Mouse (Mus musculus) heart, embryonic 15.5 days (tissue): ENCODE measurements around the gene Copa. TPM values are rescaled to one million over a fixed set of nuclear protein-coding genes. Genes with fewer than 3 reads are reported as not detected.

Experiments used
- ATAC-seq: fragments of 200-750 bp; cut with Nextera tagmentation; replicated peaks from 2 replicates; pipeline ENCODE4 v1.8.0; 2017; ENCODE audit warnings: low read depth, moderate TSS enrichment; ENCODE audit not compliant: insufficient number of reproducible peaks, insufficient read depth, low FRiP score
- H3K27ac ChIP-seq: fragments of 300-500 bp; sonication (generic); 2 replicates; pipeline ENCODE4 v1.5.1; 2015; ENCODE audit warnings: mild to moderate bottlenecking, inconsistent platforms
- H3K27me3 ChIP-seq: fragments of 300-500 bp; sonication (generic); 2 replicates; pipeline ENCODE4 v1.6.1; 2015; ENCODE audit warnings: inconsistent platforms
- H3K36me3 ChIP-seq: fragments of 300-500 bp; sonication (generic); 2 replicates; pipeline ENCODE4 v1.6.1; 2015; ENCODE audit warnings: mild to moderate bottlenecking, inconsistent platforms
- H3K4me1 ChIP-seq: fragments of 300-500 bp; sonication (generic); replicated peaks from 2 replicates; pipeline ENCODE4 v1.6.1; 2015; ENCODE audit warnings: inconsistent platforms
- H3K4me2 ChIP-seq: fragments of 300-500 bp; sonication (generic); 2 replicates; pipeline ENCODE4 v1.6.1; 2015; ENCODE audit warnings: inconsistent platforms, mild to moderate bottlenecking, moderate library complexity
- H3K4me3 ChIP-seq: fragments of 300-500 bp; sonication (generic); 2 replicates; pipeline ENCODE4 v1.5.1; 2015; ENCODE audit warnings: mild to moderate bottlenecking, inconsistent platforms
- H3K9ac ChIP-seq: fragments of 300-500 bp; sonication (generic); 2 replicates; pipeline ENCODE4 v1.6.1; 2015; ENCODE audit warnings: mild to moderate bottlenecking, inconsistent platforms
- H3K9me3 ChIP-seq: fragments of 300-500 bp; sonication (generic); replicated peaks from 2 replicates; pipeline ENCODE4 v1.6.1; 2016; ENCODE audit warnings: inconsistent platforms
- WGBS: fragments of 180-500 bp; shearing (Covaris S2); methylation state at CpG from one replicate; pipeline ENCODE4 v1.1.7; 2015; ENCODE audit warnings: mixed read lengths; 5-methylcytosine and 5-hydroxymethylcytosine counted together
- polyA plus RNA-seq: library from polyadenylated mRNA; unstranded; fragments of >200 nt; fragmentation: Nextera tagmentation; extraction: Ambion mirVana; gene quantifications from 2 replicates; pipeline ENCODE4 v1.2.1, GENCODE M21; 2015

Gene Copa
- polyA plus RNA-seq, 1 experiment from 2014 or later: 152 TPM

DNA sequence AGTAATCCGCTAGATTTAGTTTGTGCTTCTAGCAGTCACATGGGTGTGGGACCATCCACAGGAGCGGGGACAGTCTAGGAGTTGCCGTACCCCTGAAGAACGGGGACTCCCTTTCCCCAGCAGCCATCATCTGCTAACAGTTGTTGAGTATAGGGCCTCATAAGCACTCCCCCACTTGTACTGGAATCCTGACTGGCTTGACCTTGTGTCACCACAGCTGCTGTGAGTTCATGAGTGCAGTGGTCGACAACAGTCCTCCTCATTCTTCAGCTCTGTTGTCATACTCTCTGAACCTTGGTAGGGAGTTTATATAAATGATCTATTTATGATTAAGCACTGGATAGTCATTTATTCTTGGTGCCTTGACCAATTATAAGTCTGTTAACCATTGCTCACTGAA, 87.5 kb downstream of the Copa start:
- 90% methylated on average over 5 of the region's 5 CpGs for WGBS
- H3K4me3 ChIP-seq: no peak overlapping the region
- peaks cover 80% of the 10 kb centered on the region for H3K36me3 ChIP-seq
- H3K9ac ChIP-seq: no peak overlapping the region
- no peak for ATAC-seq
- H3K27me3 ChIP-seq: no peaks in the 10 kb centered on the region
- H3K4me1 ChIP-seq: peaks cover 6% of the 10 kb centered on the region; the same call in 1 of the 2 replicates
- no peak overlapping the region for H3K4me2 ChIP-seq
- no peaks in the 10 kb centered on the region for H3K9me3 ChIP-seq
- no peak overlapping the region for H3K27ac ChIP-seq

Other genes starting within 250 kb of the Copa start
- 1.6 and 4.0 TPM in 2 replicates for gene Cd84, start 242.8 kb upstream of the Copa start, polyA plus RNA-seq
- not detected in 2 replicates for gene Gm10521, start 186.9 kb upstream of the Copa start, polyA plus RNA-seq
- 0.59 and 8.1 TPM in 2 replicates for gene Slamf6, start 165.0 kb upstream of the Copa start, polyA plus RNA-seq
- gene Vangl2, start 54.1 kb upstream of the Copa start, polyA plus RNA-seq: 6.7 and 8.5 TPM in 2 replicates
- not detected in 2 replicates for gene Nhlh1, start 25.0 kb upstream of the Copa start, polyA plus RNA-seq
- 91.8 and 117 TPM in 2 replicates for gene Ncstn, start 266 bp downstream of the Copa start, polyA plus RNA-seq
- gene Pex19, start 44.2 kb downstream of the Copa start, polyA plus RNA-seq: 123 and 124 TPM in 2 replicates
- gene Dcaf8, start 65.6 kb downstream of the Copa start, polyA plus RNA-seq: 107 and 118 TPM in 2 replicates
- 165 and 179 TPM in 2 replicates for gene Pea15a, start 124.3 kb downstream of the Copa start, polyA plus RNA-seq
- 96.7 and 102 TPM in 2 replicates for gene Casq1, start 137.3 kb downstream of the Copa start, polyA plus RNA-seq
- 0.10 and 0.28 TPM in 2 replicates for gene Atp1a4, start 175.9 kb downstream of the Copa start, polyA plus RNA-seq
- 20.6 and 35.4 TPM in 2 replicates for gene Igsf8, start 179.1 kb downstream of the Copa start, polyA plus RNA-seq
- gene Atp1a2, start 215.5 kb downstream of the Copa start, polyA plus RNA-seq: 17.4 and 17.9 TPM in 2 replicates
- gene Kcnj9, start 246.8 kb downstream of the Copa start, polyA plus RNA-seq: not detected in 2 replicates